Mouse (Mus musculus): ENCODE data around the gene Nlrp6. TPM values are rescaled to one million over a fixed set of nuclear protein-coding genes. Genes with fewer than 3 reads are reported as not detected.
"Not testable (repeated sequence)": the region's sequence is repeated elsewhere in the genome, so short reads cannot be mapped to it uniquely, and the experiment has no call there.

Nlrp6 gene
- polyA plus RNA-seq, 1 experiment = 0.32 TPM

- no peak for DNase-seq
- Histone ChIP-seq H3K4me3 (ENCODE audit: control insufficient read depth, insufficient read depth, low read length) (no peak overlapping the region), H3K27me3 (ENCODE audit: control insufficient read depth, insufficient read depth, low read length) (no peaks in the 10 kb centered on the region), H3K36me3 (ENCODE audit: control insufficient read depth, insufficient read depth, low read length) (no peaks in the 10 kb centered on the region), H3K27ac (ENCODE audit: control insufficient read depth, insufficient read depth, low read length) (no peak overlapping the region), H3K4me1 (replicated peaks; ENCODE audit: control insufficient read depth, insufficient read depth, low read length) (no peaks in the 10 kb centered on the region)
- 91% methylated on average over 2 of the region's 2 CpGs for WGBS
- no peak for TF ChIP-seq POLR2A (IDR thresholded peaks at IDR 0.05; ENCODE audit: control insufficient read depth, extremely low read depth, insufficient read depth, low read length, poor library complexity)
- no peak for TF ChIP-seq CTCF (IDR thresholded peaks at IDR 0.05; ENCODE audit: borderline replicate concordance, control insufficient read depth, extremely low read depth, insufficient read depth, low read length, poor library complexity)
Observed at GRCm38 (mm10) chr7:140962733-140963132, 42.0 kb downstream of the Nlrp6 start.

- WGBS = 68% methylated on average over 4 of the region's 4 CpGs
Observed at GRCm38 (mm10) chr7:140966921-140967320, 46.2 kb downstream of the Nlrp6 start, which contains the start of gene Ifitm1. Gene Ifitm1 (plus strand): TSS chr7:140967221.

GRCm38 (mm10) chr7:140967862-140968591 lies 47.3 kb downstream of the Nlrp6 start:
- WGBS = 17% methylated on average over 14 of the region's 14 CpGs
- no peak overlapping the region for H3K27ac ChIP-seq (ENCODE audit: control insufficient read depth, insufficient read depth, low read length)
- TF ChIP-seq CTCF (IDR thresholded peaks at IDR 0.05; ENCODE audit: borderline replicate concordance, control insufficient read depth, extremely low read depth, insufficient read depth, low read length, poor library complexity) = no peak
- TF ChIP-seq POLR2A (IDR thresholded peaks at IDR 0.05; ENCODE audit: control insufficient read depth, extremely low read depth, insufficient read depth, low read length, poor library complexity) = no peak
- H3K4me3 ChIP-seq (ENCODE audit: control insufficient read depth, insufficient read depth, low read length) = no peak overlapping the region
- H3K27me3 ChIP-seq (ENCODE audit: control insufficient read depth, insufficient read depth, low read length) = no peaks in the 10 kb centered on the region
- DNase-seq = no peak
- no peaks in the 10 kb centered on the region for H3K4me1 ChIP-seq (replicated peaks; ENCODE audit: control insufficient read depth, insufficient read depth, low read length)
- no peaks in the 10 kb centered on the region for H3K36me3 ChIP-seq (ENCODE audit: control insufficient read depth, insufficient read depth, low read length)

More at GRCm38 (mm10) chr7:140966921-140967320, 46.2 kb downstream of the Nlrp6 start, which contains the start of gene Ifitm1:
- no peak for TF ChIP-seq POLR2A (IDR thresholded peaks at IDR 0.05; ENCODE audit: control insufficient read depth, extremely low read depth, insufficient read depth, low read length, poor library complexity)
- Histone ChIP-seq H3K27me3 (ENCODE audit: control insufficient read depth, insufficient read depth, low read length) (no peaks in the 10 kb centered on the region), H3K4me3 (ENCODE audit: control insufficient read depth, insufficient read depth, low read length) (no peak within 1 kb of the TSS), H3K4me1 (replicated peaks; ENCODE audit: control insufficient read depth, insufficient read depth, low read length) (no peaks in the 10 kb centered on the region), H3K36me3 (ENCODE audit: control insufficient read depth, insufficient read depth, low read length) (no peaks in the 10 kb centered on the region), H3K27ac (ENCODE audit: control insufficient read depth, insufficient read depth, low read length) (no peak within 1 kb of the TSS)
- no peak for DNase-seq

GRCm38 (mm10) chr7:140968710-140969109 lies 48.0 kb downstream of the Nlrp6 start:
- not testable (repeated sequence) for H3K4me3 ChIP-seq (ENCODE audit: control insufficient read depth, insufficient read depth, low read length); H3K36me3 ChIP-seq (ENCODE audit: control insufficient read depth, insufficient read depth, low read length); DNase-seq; H3K27ac ChIP-seq (ENCODE audit: control insufficient read depth, insufficient read depth, low read length); H3K27me3 ChIP-seq (ENCODE audit: control insufficient read depth, insufficient read depth, low read length); H3K4me1 ChIP-seq (replicated peaks; ENCODE audit: control insufficient read depth, insufficient read depth, low read length)
- WGBS = 29% methylated on average over 3 of the region's 3 CpGs

- TF ChIP-seq CTCF (IDR thresholded peaks at IDR 0.05; ENCODE audit: borderline replicate concordance, control insufficient read depth, extremely low read depth, insufficient read depth, low read length, poor library complexity) (no peak), POLR2A (IDR thresholded peaks at IDR 0.05; ENCODE audit: control insufficient read depth, extremely low read depth, insufficient read depth, low read length, poor library complexity) (no peak)
- no peak for DNase-seq
- Histone ChIP-seq H3K4me1 (replicated peaks; ENCODE audit: control insufficient read depth, insufficient read depth, low read length) (no peaks in the 10 kb centered on the region), H3K36me3 (ENCODE audit: control insufficient read depth, insufficient read depth, low read length) (no peaks in the 10 kb centered on the region), H3K27me3 (ENCODE audit: control insufficient read depth, insufficient read depth, low read length) (no peaks in the 10 kb centered on the region), H3K27ac (ENCODE audit: control insufficient read depth, insufficient read depth, low read length) (no peak overlapping the region), H3K4me3 (ENCODE audit: control insufficient read depth, insufficient read depth, low read length) (no peak overlapping the region)
- 60% methylated on average over 7 of the region's 7 CpGs for WGBS
Observed at GRCm38 (mm10) chr7:140970931-140971330, 50.2 kb downstream of the Nlrp6 start.

- no peaks in the 10 kb centered on the region for H3K4me1 ChIP-seq (replicated peaks; ENCODE audit: control insufficient read depth, insufficient read depth, low read length)
- WGBS = 95% methylated on average over 8 of the region's 8 CpGs
Observed at GRCm38 (mm10) chr7:140971479-140972171, 50.9 kb downstream of the Nlrp6 start.

More at GRCm38 (mm10) chr7:140971479-140972171, 50.9 kb downstream of the Nlrp6 start:
- Histone ChIP-seq H3K27me3 (ENCODE audit: control insufficient read depth, insufficient read depth, low read length) (no peaks in the 10 kb centered on the region), H3K36me3 (ENCODE audit: control insufficient read depth, insufficient read depth, low read length) (no peaks in the 10 kb centered on the region), H3K4me3 (ENCODE audit: control insufficient read depth, insufficient read depth, low read length) (no peak overlapping the region), H3K27ac (ENCODE audit: control insufficient read depth, insufficient read depth, low read length) (no peak overlapping the region)
- TF ChIP-seq POLR2A (IDR thresholded peaks at IDR 0.05; ENCODE audit: control insufficient read depth, extremely low read depth, insufficient read depth, low read length, poor library complexity) (no peak), CTCF (IDR thresholded peaks at IDR 0.05; ENCODE audit: borderline replicate concordance, control insufficient read depth, extremely low read depth, insufficient read depth, low read length, poor library complexity) (no peak)
- no peak for DNase-seq
